Mouse (Mus musculus) cerebellum, postnatal 25 days (tissue): ENCODE measurements around the gene Cd81.

Source experiments
- DNase-seq, 2 experiments: peaks; one replicate each; pipeline ENCODE4 v3.0.0; 2021; ENCODE audit warnings: mixed read lengths in 2 of 2

Gene Cd81

DNA sequence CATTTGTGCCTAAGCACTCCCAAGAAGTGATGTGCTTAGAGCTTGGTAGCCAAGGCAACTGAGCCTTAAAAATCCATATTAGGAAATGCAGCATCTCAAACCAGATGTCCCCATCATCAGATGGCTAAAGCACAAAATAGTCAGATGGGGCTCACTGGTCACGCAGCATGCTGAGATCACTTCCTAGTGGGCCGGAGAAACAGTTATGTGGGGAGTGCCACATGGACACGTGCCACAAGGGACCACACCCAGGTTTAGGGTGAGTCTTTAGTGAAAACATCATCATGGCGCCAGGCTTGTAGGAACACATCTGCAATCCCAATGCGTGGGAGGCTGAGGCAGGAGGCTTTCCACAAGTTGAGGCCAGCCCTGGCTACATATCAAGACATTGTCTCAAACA lies 64.0 kb downstream of the Cd81 start:
- DNase-seq, result no peak
